Mouse (Mus musculus) intestine, embryonic 16.5 days (tissue): Measurements from ENCODE around the gene Gsta1. TPM values are rescaled to one million over a fixed set of nuclear protein-coding genes. Genes with fewer than 3 reads are reported as not detected.
A peak's percentile ranks its signal among the peaks of the same experiment; 100 is the strongest.
"Not testable (repeated sequence)": the region's sequence is repeated elsewhere in the genome, so short reads cannot be mapped to it uniquely, and the experiment has no call there.

Experiments
- ATAC-seq: fragments of 200-750 bp; cut with Nextera tagmentation; 2 replicates; pipeline ENCODE4 v1.8.0; 2017; ENCODE audit warnings: moderate TSS enrichment, moderate library complexity
- H3K27ac ChIP-seq: fragments of 300-500 bp; sonication (generic); 2 replicates; pipeline ENCODE4 v1.5.1; 2014; ENCODE audit warnings: mild to moderate bottlenecking, low read length
- H3K27me3 ChIP-seq: fragments of 300-500 bp; sonication (generic); replicated peaks from 2 replicates; pipeline ENCODE4 v1.6.1; 2014; ENCODE audit warnings: low read length, control low read depth, mixed read lengths; ENCODE audit not compliant: control insufficient read depth, insufficient read depth
- H3K36me3 ChIP-seq: fragments of 300-500 bp; sonication (generic); 2 replicates; pipeline ENCODE4 v1.6.1; 2014; ENCODE audit warnings: low read length, control low read depth; ENCODE audit not compliant: control insufficient read depth, insufficient read depth
- H3K4me1 ChIP-seq: fragments of 300-500 bp; sonication (generic); 2 replicates; pipeline ENCODE4 v1.6.1; 2014; ENCODE audit warnings: low read length, control low read depth, mixed read lengths; ENCODE audit not compliant: control insufficient read depth, insufficient read depth
- H3K4me2 ChIP-seq: fragments of 300-500 bp; sonication (generic); 2 replicates; pipeline ENCODE4 v1.6.1; 2014; ENCODE audit warnings: low read depth, low read length, control low read depth
- H3K4me3 ChIP-seq: fragments of 300-500 bp; sonication (generic); 2 replicates; pipeline ENCODE4 v1.5.1; 2014; ENCODE audit warnings: mild to moderate bottlenecking, low read length
- H3K9ac ChIP-seq: fragments of 300-500 bp; sonication (generic); 2 replicates; pipeline ENCODE4 v1.6.1; 2014; ENCODE audit warnings: low read depth, low read length
- H3K9me3 ChIP-seq: fragments of 300-500 bp; sonication (generic); 2 replicates; pipeline ENCODE4 v1.6.1; 2016; ENCODE audit warnings: low read length, control low read depth; ENCODE audit not compliant: control insufficient read depth
- WGBS: fragments of 180-500 bp; shearing (Covaris S2); extraction: QIAGEN DNeasy Blood & Tissue Kit; methylation state at CpG from one replicate; pipeline ENCODE4 v1.1.7; 2014; 5-methylcytosine and 5-hydroxymethylcytosine counted together
- polyA plus RNA-seq: library from polyadenylated mRNA; unstranded; fragments of >200 nt; fragmentation: Nextera tagmentation; extraction: Ambion mirVana; gene quantifications from 2 replicates; pipeline ENCODE4 v1.2.1, GENCODE M21; 2015

Gsta1 gene
- polyA plus RNA-seq, 1 experiment from 2014 or later = 98.3 TPM

- not testable (repeated sequence) for H3K4me1 ChIP-seq, H3K4me3 ChIP-seq, H3K9ac ChIP-seq, H3K27me3 ChIP-seq, H3K4me2 ChIP-seq, H3K9me3 ChIP-seq, H3K36me3 ChIP-seq
- peak; percentile 99 for ATAC-seq
- WGBS = 71% methylated on average over 4 of the region's 4 CpGs
- peak overlapping the region; percentile 51 for H3K27ac ChIP-seq
These were observed 51.7 kb downstream of the Gsta1 start for GRCm38 (mm10) chr9:78282002-78282711.

GRCm38 (mm10) chr9:78289063-78289462 is 58.6 kb downstream of the Gsta1 start:
- not testable (repeated sequence) for H3K27ac ChIP-seq
- WGBS = 77% methylated on average over 1 of the region's 1 CpGs

GRCm38 (mm10) chr9:78289723-78290122 is 59.3 kb downstream of the Gsta1 start, which contains the start of gene Gm10639:
Gm10639 (plus strand) TSS chr9:78289923.
- H3K27ac ChIP-seq, H3K9me3 ChIP-seq, H3K4me3 ChIP-seq, H3K4me2 ChIP-seq, H3K36me3 ChIP-seq, H3K9ac ChIP-seq, H3K27me3 ChIP-seq, H3K4me1 ChIP-seq: not testable (repeated sequence)
- WGBS = 63% methylated on average over 3 of the region's 3 CpGs
- peak; percentile 94 for ATAC-seq

More at GRCm38 (mm10) chr9:78289063-78289462, 58.6 kb downstream of the Gsta1 start:
- not testable (repeated sequence) for H3K9me3 ChIP-seq, H3K9ac ChIP-seq, H3K4me1 ChIP-seq, H3K4me3 ChIP-seq, H3K36me3 ChIP-seq, H3K4me2 ChIP-seq, H3K27me3 ChIP-seq
- ATAC-seq = peak; percentile 53

Other genes starting within 250 kb of the Gsta1 start
- gene Gcm1, start 178.7 kb upstream of the Gsta1 start, polyA plus RNA-seq = not detected in 2 replicates
- 39.8 and 43.3 TPM in 2 replicates for gene Fbxo9, start 121.6 kb upstream of the Gsta1 start, polyA plus RNA-seq
- gene Ick, start 121.5 kb upstream of the Gsta1 start, polyA plus RNA-seq = 28.1 and 29.9 TPM in 2 replicates
- 57.5 and 62.7 TPM in 2 replicates for gene Gsta4, start 47.9 kb upstream of the Gsta1 start, polyA plus RNA-seq
- gene Gm3776, start 26.5 kb downstream of the Gsta1 start, polyA plus RNA-seq = 73.4 and 80.7 TPM in 2 replicates
- 0.93 and 0.95 TPM in 2 replicates for gene Gm10639, start 59.3 kb downstream of the Gsta1 start, polyA plus RNA-seq
- gene Omt2a, start 84.1 kb downstream of the Gsta1 start, polyA plus RNA-seq = not detected in 2 replicates
- not detected in 2 replicates for gene Omt2b, start 96.9 kb downstream of the Gsta1 start, polyA plus RNA-seq
- gene Gsta2, start 125.1 kb downstream of the Gsta1 start, polyA plus RNA-seq = 77.3 and 89.5 TPM in 2 replicates
- not detected in 2 replicates for gene Dppa5a, start 137.5 kb downstream of the Gsta1 start, polyA plus RNA-seq
- gene Ooep, start 148.1 kb downstream of the Gsta1 start, polyA plus RNA-seq = 0.26 and 0.39 TPM in 2 replicates
- gene Ddx43, start 165.1 kb downstream of the Gsta1 start, polyA plus RNA-seq = 0.13 and 0.28 TPM in 2 replicates
- gene Cgas, start 212.6 kb downstream of the Gsta1 start, polyA plus RNA-seq = 1.6 and 1.9 TPM in 2 replicates
- 25.0 and 27.0 TPM in 2 replicates for gene Mto1, start 217.6 kb downstream of the Gsta1 start, polyA plus RNA-seq
- 0.24 and 0.48 TPM in 2 replicates for gene Gm17324, start 218.1 kb downstream of the Gsta1 start, polyA plus RNA-seq